Mouse (Mus musculus) heart, postnatal 25 days (tissue): Measurements from ENCODE around the gene Degs2. TPM values are rescaled to one million over a fixed set of nuclear protein-coding genes. Genes with fewer than 3 reads are reported as not detected.

Experiments
- DNase-seq: peaks from one replicate; pipeline ENCODE4 v3.0.0; 2022; ENCODE audit warnings: low spot score
- intact Hi-C: fragments of 180-260 bp; cut with DNase I; formaldehyde crosslinking; loops from one replicate; pipeline ENCODE4 v1.15.1; 2025
- total RNA-seq, 2 experiments: library from RNA; stranded (reverse); gene quantifications; 2 replicates each; pipeline ENCODE4 v1.2.3; 2021

The Degs2 gene
- total RNA-seq, 2 experiments from 2014 or later: 0.56 to 0.62 TPM

DNA sequence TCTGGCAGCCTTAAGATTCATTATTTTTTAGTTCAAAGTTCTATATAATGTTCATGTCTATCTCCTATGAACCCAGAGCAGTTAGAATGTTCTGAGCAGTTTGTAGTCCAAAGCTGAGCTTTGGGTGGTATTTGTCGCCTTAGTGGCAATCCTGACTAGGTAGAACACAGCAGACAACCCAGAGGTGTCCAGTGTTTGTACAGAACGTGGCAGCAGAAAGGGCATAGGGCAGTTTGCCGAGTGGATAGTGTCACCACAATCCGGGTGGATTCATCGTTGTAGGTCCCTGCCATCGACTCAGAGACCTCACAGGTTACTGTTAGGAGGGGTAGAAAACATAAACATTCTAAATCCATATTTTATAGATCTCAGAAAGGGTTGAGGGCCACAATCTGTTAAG, 3.4 kb upstream of the Degs2 start:
- no peak for DNase-seq
- intact Hi-C loops: no loop called here

DNA sequence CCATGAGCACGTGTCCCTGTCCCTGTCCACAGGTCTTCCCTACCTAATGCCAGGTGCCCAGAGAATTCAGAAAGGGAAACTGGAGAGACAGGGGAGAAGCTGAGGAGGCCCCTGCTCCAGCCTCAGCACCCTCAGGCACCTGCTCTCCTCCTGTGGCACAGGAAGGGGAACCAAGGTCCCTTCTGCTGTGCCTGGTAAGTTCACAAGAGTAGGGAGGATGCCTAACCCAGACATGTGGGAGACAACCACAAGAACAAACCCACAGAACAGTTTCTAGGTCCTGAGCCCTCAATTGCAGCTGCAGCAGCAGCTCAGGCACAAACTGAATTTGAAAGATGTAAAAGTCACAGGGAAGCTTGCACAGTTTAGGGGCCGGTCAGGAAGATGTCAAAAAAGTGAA, 894 bp downstream of the Degs2 start:
- DNase-seq: no peak
- intact Hi-C loops: loop anchor here (5.0 kb wide), 1 partner anchor 51 kb away; no protein-coding TSS in a partner anchor

DNA sequence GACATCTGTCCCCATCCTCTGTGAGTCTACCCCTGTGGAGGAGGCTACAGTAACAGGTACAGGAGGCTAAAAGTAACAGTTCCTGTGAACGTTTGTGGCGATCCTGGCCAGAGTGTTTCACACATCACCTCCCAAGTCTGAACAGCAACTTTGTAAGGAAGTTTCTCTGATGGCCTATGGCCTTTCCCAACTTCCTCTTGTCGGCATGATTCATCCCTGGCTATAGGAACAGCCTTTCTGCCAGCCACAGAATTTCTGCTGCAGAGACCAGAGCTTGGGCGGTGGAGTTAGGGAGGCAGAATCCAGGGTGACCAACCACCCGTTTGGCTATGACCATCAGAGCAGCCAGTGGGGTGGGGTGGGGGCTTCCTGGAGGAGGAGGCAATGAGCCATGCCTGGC, 2.1 kb downstream of the Degs2 start:
- DNase-seq: no peak
- intact Hi-C loops: loop anchor here (5.0 kb wide), 1 partner anchor 52 kb away; no protein-coding TSS in a partner anchor

DNA sequence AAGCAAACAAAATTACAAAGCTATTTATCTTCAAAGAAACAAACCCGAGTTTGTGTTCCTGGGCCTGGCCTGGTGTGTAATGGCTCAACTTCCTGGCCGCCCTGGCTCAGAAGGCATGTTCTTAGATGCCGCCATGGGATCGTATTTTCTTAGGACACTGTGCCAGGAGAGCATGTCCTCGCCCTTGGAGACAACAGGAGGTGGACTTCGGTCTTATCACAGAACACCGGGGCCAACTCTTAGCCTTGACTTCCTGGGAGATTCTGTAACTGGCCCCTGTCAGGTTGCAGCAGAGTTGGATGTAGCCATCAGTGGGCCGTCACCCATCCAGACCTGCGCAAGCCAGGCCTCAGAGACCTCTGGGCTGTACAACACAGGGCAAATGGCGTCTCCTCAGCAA, 2.5 kb downstream of the Degs2 start:
- intact Hi-C loops: no loop called here
- DNase-seq: no peak

DNA sequence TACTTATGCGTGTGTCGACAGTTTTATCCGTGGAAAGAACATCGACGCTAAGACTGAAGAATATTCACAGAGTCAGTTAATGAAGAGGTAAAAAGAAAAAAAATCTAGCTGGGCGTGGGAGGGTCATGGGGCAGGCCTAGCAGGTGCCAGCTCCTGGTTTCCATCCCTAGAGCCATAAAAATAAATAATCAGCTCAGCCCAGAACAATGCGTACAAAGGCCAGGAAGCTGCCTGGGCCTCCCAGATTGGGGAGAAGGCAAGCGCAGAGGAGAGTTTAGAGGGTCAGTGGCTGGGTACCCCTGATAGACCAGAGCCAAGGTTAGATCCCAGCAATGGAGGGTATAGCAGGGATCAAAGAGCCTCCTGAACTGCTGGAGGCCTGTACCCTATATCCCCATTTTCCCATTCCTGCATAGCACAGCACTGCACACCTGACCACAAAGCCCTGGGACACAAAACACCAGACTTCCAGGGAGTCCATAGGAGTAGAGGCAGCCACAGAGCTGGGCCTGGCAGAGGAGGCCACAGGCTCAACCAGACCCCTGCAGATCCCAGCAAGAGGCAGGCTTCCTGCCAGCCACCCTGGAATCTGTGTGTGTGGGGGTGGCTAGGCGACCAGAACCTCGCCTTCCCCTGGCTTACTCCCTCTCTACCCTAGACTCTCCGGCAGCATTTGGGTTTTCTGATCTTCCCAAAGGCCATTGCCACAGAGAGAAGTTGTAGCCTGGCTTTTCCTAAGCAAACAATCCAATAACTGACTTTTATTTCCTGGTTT, 3.2 kb downstream of the Degs2 start:
- intact Hi-C loops: no loop called here
- no peak for DNase-seq

DNA sequence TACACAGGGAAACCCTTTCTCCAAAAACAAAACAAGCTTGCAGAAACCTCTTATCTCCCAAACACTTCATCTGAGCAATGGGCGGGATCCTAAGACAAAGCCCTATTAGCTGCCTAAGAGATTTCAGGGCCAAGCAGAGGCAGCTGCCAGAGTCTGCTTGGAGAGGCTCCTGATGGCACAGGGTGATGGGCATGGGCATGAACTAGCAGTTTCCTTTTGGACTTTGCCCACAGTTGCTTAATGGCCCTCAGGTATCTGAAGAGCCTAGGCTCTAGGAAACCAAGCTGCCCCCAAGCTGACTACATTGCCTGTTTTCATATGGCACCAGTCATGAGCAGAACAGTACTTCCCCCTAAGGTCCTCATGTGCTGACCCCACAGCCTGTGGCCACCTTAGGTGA, 7.9 kb downstream of the Degs2 start:
- intact Hi-C loops: no loop called here
- DNase-seq: no peak

DNA sequence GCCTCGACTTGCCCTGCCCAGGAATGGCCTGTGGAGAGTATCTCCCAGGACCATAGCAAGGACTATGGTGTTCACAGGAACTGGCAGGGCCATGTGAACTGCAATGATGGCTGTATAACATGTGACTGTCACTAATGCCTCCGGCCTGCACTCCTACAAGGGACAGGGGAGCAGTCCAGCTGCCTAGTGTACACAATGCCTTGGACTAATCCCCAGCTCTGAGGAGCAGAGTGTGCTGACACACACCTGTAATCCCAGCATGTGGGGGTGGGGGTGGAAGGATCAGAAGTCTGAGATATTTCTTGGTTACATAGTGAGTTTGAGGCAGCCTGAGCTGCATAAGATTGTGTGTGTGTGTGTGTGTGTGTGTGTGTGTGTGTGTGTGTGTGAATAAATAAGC, 8.5 kb downstream of the Degs2 start:
- DNase-seq: no peak
- intact Hi-C loops: no loop called here

DNA sequence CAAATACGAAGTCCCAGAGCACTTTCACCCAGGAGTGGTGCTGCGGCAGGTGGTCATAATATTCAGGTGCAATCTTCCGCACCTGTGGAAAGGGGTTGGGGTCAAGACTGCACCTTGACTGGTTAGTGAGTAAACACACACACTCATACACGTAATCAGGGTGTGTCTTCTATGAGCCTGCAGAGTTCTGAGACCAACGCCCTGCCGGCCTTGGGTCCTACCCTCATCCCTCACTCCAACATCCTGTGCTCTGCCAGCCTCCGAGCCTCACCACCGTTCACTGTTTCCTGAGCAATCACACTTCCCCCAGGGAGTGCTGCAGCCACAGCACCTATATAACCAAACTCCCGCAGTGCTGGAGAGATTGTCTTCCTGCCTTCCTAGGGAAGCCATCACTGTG, 11.6 kb downstream of the Degs2 start:
- DNase-seq: no peak
- intact Hi-C loops: no loop called here

DNA sequence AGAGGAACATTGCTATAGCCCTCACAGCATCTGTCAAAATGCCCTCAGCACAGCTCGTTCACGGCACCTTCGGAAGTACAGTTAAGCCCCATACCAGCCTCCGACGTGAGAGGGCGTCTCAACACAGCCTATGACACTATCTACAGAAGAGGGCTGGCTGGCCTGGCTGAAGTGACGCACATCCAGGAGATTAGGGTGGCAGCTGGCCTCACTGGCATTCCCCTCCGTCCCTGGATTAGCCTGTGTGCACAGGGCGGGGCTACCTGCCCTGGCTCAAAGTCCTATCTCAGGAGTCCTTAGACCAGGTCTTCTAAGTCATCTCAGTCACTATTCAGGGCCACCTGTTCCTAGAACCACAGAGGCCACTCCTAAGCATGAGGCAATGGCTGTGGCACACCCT, 12.9 kb downstream of the Degs2 start:
- intact Hi-C loops: loop anchor here (5.0 kb wide), 1 partner anchor 68 kb away; no protein-coding TSS in a partner anchor
- DNase-seq: no peak

DNA sequence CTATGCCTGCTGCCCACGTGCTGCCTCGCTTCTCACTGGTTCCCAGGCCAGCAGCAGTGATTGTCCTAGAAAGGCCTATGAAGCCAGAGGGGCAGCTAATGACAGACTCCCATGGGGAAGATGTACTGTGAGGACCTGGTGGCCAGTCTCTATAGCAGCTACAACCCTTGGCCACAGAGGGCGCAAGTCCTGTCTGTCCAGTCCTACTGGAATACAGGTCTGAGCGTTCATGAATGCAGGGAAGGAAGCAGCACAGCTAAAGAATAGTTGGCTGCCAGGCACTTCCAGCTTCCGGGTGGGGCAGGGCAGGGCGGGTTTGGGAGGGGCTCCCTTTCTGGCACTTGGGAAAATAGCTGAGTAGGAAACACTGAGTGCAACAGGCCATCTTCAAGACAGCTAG, 15.2 kb downstream of the Degs2 start:
- DNase-seq: no peak
- intact Hi-C loops: loop anchor here (5.0 kb wide), 1 partner anchor 70 kb away; no protein-coding TSS in a partner anchor

DNA sequence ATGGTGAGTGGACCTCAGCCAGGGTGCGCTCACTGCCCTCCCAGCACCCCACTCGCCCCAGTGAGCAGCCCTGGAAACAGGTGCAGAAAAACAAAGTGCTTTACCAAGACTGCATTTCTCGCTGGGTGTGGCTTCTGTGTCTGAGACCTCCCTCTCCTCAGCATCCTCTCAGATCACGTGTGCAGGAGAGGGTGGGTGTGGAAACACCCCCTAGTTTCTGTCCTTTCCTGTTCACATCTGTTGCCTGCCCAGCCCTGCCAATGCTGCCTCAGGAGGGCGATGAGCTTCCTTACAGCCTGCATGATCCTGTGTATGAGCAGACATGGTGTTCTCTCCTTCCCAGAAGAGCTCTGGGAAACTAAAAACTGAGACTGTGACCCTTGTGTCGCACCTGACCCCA, 15.7 kb downstream of the Degs2 start:
- intact Hi-C loops: loop anchor here (5.0 kb wide), 1 partner anchor 71 kb away; no protein-coding TSS in a partner anchor
- DNase-seq: no peak

DNA sequence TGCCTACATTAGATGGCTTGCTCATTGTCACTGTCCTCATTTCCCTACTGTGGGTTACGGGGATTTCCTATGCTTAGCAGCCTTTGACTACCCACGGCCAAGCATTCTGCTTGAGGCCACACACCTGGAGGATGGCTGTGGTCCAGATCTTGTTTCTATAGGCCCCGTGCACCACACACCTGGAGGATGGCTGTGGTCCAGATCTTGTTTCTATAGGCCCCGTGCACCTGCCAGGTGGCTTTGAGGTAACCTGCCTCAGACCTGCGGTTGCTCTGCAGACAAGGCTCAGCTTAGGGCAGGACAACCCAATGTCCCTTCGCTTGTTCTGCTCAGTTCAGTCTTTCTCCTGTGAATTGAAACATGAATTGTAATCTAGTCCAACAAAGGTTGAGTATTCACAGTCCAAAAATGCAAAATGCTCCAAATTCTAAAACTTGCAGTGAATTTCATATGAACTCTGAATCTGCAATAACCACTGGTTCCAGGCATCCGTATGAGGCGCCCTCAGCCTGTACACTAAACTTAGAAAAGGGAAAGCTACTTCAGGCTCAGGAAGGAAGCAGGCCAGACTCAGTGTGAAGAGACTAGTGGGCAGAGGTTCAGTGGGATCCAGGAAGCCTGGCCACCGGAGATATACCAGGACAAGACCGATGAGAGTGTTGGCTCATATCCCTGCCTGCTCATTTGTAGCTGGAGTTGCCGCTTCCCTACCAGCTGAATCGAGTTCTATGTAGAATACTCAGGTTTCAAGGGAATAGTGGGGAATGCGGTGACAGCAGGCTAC, 19.7 kb downstream of the Degs2 start:
- no peak for DNase-seq
- intact Hi-C loops: no loop called here

DNA sequence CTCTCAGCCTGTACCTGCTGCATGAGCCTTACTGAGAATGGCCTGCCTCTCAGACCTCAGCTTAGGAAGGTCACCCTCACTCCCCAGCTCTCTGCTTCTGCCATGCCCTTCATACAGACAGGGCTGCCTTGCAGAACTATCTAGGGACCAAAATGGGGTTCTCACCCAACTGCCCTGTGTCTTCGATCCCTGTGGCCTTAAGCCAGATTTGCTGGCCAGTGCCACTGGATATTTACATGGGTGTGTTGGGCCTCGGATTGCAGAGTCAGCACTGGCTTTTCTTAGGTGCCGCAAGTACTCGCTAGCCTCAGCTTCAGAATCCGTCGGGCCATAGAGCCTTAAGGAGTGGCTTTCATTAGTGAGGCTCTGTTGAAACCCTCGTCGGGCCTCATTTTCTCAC, 21.3 kb downstream of the Degs2 start:
- intact Hi-C loops: no loop called here
- DNase-seq: no peak

DNA sequence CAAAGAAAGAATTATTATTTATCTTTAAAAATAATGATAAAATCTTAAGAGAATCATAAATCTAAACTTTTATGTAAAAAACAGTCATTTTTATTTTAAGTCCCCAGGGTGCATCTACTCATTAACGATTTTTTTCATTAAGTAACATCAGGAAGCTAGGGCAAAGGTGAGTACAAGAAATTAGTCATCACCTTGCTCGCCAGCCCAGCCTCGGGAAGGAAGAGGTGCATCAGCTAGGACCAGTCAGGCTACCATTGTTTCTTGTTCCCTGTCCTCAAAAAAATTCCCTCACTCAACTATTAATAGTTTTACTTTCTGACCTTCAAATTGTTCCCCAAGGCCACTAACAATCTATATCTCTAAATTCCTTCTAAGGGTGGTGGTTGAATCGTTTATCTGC, 23.7 kb downstream of the Degs2 start:
- no peak for DNase-seq
- intact Hi-C loops: no loop called here

DNA sequence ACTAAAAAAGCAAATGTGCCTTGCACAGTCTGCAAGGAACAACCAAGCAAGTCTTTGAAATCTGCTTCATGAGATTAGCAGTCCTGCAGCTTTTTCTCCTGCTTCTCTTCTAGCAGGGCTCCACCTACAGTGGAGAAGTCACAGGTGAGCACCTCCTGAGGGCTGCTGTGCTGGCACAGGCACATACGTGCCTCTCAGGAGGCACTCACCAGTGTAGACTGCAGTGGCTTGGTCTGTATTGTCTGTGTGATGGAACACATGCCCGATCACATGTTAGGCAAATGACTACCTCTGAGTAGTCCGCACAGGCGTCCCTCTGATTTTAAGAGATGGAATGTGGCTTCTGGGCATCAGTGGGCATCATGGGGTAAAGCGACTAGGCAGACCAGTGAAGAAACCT, 25.0 kb downstream of the Degs2 start:
- intact Hi-C loops: no loop called here
- DNase-seq: no peak

DNA sequence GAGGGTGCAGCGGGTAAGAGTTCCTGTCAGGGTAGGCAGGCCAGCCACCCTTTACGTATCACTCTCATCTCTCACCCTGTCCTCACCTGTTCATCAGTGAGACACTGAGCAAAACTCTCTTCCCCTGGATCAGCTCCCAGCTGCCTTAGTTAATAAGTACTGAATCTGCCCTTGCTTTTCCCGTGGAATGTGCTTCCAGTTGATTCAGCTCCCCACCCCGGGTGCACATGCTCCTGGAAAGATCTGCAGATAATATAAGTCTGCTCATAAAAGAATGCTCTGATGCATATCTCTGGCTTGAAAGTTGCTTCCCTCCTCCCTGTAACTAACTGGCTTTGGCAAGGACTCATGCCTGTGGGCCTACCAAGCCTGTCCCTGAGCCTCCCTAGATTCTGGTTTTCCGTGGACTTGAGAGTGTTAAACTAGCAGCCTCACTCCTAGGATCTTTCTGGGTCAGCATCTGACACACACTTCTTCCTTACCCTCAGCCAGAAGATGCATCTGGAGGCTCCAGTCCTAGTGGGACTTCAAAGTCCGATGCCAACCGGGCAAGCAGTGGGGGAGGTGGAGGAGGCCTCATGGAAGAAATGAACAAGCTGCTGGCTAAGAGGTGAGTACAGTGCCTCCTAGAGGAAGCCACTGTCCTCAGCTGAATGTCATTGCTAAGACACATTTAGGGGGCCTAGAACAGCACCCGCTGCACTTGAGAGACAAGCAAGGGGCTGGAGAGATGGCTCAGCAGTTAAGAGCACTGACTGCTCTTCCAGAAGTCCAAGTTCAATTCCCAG, 26.3 kb downstream of the Degs2 start:
- no peak for DNase-seq
- intact Hi-C loops: no loop called here

DNA sequence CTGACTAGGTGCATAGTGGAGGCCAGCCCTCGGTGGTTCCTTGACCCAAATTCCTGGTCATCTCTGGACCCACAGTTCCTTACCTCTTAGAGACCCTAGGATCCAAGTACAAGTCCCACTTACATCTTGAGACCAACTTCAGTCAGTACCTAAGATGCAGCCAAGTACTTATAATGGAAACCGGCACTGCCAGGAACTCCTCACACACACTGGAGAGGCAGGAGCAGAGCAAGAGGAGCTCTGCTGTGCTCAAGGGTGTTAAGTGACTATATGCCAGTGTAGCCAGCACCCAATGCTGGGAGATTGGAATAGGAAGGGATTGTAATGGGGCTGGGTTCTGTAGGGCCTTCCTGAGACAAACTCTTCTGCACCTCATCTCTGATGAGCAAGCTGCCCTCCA, 27.2 kb downstream of the Degs2 start:
- DNase-seq: no peak
- intact Hi-C loops: no loop called here

DNA sequence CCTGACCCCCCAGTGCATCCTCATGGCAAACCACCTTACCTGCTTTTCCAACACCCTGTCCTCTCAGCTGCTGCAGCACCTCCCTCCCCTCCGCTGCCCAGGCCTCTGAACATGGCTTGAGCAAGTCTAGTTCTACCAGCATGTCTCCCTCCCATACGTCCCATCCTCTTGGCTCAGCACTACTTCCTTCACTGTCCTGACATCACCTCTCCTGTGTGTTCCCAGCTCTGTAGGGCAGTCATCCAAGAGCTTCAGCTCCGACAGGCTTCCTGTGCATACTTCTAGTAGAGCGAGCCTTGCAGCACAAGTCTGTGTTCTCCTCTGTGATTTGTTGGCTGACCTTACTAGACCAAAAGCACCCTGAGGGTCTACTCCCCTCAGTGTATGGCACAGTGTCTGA, 27.6 kb downstream of the Degs2 start:
- DNase-seq: peak; percentile 59

DNA sequence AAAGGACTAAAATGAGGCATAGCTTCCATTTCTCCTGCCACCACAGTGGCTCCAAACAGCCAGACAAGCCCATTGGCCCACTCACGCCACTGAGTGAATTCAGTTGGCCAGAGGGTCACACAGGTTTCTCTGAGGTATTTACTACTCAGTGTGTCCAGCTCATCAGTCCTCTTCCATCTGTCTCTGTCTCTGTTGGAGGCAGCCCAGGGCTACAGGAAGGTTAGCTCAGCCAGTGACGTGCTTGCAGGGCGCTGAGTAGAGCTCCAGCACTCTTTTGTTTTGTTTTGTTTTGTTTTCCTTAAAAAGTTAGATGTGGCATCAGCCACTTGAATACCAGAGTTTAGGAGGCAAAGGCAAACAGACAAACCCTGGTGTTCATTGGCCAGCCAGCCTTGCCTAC, 28.6 kb downstream of the Degs2 start:
- intact Hi-C loops: no loop called here

More for the DNA sequence above, 27.6 kb downstream of the Degs2 start:
- intact Hi-C loops: no loop called here

DNA sequence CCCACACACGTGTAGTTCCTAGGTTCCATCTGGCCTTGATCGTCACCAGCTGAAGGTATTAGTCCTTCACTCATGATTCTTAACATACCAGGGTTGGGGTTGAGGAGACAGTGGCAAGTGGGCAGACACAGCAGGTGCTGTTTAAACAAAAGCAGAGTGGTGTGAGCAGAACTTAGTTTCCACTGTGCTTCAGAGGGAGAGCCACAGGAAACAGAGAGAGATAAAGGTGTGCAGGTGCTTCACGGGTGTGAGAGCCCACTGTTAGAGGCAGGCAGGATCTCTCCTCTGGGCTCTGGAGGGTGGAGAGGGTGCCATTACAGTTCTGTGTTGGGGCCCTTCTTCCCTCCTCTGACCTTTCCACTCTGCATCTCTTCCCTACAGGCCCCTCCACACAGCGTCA, 29.2 kb downstream of the Degs2 start:
- intact Hi-C loops: no loop called here
- no peak for DNase-seq

More for the DNA sequence above, 28.6 kb downstream of the Degs2 start:
- DNase-seq: no peak
